Mouse (Mus musculus) lung, adult 2 months (tissue): ENCODE data around the gene Cd69. TPM values are rescaled to one million over a fixed set of nuclear protein-coding genes. Genes with fewer than 3 reads are reported as not detected.
A peak's percentile ranks its signal among the peaks of the same experiment; 100 is the strongest.

ENCODE experiments used
- DNase-seq: peaks from one replicate; pipeline ENCODE4 v3.0.0; 2022
- H3K4me1 ChIP-seq: fragments of 200-500 bp; 2 replicates; pipeline ENCODE4 v1.6.1; 2011; ENCODE audit warnings: low read length; ENCODE audit not compliant: control insufficient read depth, insufficient read depth
- H3K4me3 ChIP-seq: fragments of 200-500 bp; replicated peaks from 2 replicates; pipeline ENCODE3; 2011; ENCODE audit warnings: low read depth, mild to moderate bottlenecking, control low read depth, low read length; ENCODE audit errors: extremely low read depth
- CTCF ChIP-seq: fragments of 200-500 bp; IDR thresholded peaks from 2 replicates; pipeline ENCODE4 v1.5.1; 2011; ENCODE audit warnings: mild to moderate bottlenecking, low read length, control low read depth; ENCODE audit not compliant: insufficient read depth
- POLR2A ChIP-seq: fragments of 200-500 bp; IDR thresholded peaks from 2 replicates; pipeline ENCODE4 v1.6.1; 2011; ENCODE audit warnings: low read depth, mild to moderate bottlenecking, control low read depth, low read length, borderline replicate concordance; ENCODE audit errors: extremely low read depth
- WGBS: fragments of 180-500 bp; shearing (Covaris S2); methylation state at CpG from one replicate; pipeline ENCODE4 v1.1.7; 2018; 5-methylcytosine and 5-hydroxymethylcytosine counted together
- polyA plus RNA-seq: library from polyadenylated mRNA; depleted of rRNA; stranded (reverse); fragments of >200 nt; gene quantifications from 2 replicates; pipeline ENCODE4 v1.2.3, GENCODE M21; 2012

The Cd69 gene
- polyA plus RNA-seq, 1 experiment = 1.3 TPM

DNA sequence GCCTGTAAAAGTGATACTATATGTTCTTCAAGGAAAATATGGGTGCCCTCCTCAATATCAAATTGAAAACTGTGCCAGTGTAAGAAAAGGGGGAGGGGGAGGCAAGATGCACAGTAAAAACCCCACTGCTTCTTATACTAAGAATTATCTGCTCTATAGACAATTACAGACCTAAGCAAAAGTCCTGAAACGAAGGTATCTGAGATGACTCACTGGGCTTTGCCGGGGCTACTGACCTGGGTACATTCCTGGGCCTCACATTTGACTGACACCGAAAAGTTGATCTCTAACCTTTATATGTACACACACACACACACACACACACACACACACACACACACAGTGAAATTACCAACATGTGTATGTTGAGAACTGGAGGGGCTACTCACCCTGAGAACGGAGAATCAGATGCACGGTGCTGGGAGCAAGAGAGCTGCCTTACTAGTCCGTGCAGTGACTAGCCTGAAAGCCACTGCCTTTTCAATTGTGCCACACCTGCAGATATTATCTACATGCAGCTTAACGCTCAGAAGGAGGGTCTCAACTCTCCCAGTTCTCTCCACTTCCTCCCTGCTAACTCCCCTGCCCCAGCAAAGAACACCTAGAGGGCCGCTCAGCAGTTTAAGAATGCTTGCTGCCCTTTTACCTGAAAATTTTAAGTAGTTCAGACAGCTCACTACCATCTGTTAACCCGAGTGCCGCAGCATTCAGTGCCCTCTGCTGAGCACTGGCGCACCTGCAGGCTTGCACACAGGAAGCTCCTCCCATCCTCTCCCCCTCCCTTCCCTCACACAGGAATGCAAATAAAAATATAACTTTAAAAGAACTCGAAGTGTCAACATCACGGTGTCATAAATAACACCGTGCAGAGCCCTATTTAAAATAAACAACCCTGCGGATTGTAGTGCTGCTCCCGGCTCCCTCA is 37.6 kb downstream of the Cd69 start:
- H3K4me3 ChIP-seq = peak overlapping the region; percentile 77
- H3K4me1 ChIP-seq = peaks cover 32% of the 10 kb centered on the region
- DNase-seq = peak; percentile 88
- WGBS = 3% methylated on average over 16 of the region's 16 CpGs
- TF ChIP-seq POLR2A (peak; percentile 65; the same call in 1 of the 2 replicates), CTCF (peak; percentile 96)

DNA sequence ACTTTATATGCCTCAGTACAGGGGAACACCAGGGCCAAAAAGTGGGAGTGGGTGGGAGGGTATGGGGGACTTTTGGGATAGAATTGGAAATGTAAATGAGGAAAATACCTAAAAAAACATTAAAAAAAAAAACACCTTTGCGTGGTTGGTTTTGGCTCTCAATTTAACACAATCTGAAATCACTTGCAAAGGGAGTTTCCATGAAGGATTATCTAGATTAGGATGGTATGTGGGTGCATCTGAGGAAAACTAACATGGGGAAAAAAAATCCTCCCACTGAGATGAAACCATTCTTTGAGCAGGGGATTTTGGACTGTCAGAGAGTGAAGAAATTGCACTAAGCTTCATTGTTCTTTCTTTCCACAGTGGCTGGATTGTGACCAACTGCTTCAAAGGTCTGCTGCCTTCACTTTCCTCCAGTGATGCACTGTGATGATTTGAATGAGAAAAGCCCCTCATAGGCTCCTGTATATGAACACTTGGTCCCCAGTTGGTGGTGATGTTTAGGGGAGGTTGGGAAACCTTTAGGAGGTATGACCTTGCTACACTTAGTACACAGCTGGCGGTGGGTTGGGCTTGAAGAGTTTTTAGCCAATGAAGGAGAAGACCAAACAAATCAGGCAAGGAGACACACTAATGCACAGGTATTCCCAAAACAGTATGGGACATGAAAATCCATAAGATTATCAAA is 38.4 kb downstream of the Cd69 start:
- Histone ChIP-seq H3K4me1 (peaks cover 40% of the 10 kb centered on the region), H3K4me3 (peak overlapping the region; percentile 57)
- DNase-seq = no peak
- 47% methylated on average over 2 of the region's 2 CpGs for WGBS
- TF ChIP-seq POLR2A (peak; percentile 30; the same call in 1 of the 2 replicates), CTCF (no peak)

DNA sequence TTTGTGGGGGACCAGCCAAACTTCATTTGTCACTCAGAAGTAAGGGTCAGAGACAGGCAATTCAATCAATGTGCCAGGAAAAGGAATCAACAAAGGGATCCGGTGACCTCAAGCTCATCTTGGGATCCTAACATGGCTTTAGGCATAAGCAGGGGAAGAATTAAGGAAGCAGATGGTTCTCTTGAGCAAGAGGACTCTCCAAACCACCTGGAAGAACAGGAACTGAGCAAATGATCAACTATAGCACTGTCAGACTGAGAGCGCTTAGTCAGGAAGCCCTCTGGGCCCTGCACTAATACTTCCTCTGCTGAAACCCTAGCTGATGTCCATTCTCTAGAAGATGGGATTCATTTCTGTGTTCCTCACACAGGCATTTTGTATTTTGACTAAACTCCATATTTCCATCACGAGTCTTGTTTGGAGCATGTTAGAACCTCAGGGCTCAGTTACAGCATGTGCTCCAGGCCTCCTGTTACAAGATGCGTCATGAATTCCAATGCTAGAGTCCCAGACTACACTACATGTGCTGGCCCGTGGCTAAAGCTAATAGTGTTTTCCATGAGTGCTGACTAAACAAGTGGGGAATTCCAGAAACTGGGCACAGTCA is 39.3 kb downstream of the Cd69 start:
- no peak for DNase-seq
- 10% methylated on average over 5 of the region's 5 CpGs for WGBS
- TF ChIP-seq CTCF = no peak
- TF ChIP-seq POLR2A = peak; percentile 28; the same call in 1 of the 2 replicates
- H3K4me1 ChIP-seq = peaks cover 44% of the 10 kb centered on the region
- H3K4me3 ChIP-seq = peak overlapping the region; percentile 3

DNA sequence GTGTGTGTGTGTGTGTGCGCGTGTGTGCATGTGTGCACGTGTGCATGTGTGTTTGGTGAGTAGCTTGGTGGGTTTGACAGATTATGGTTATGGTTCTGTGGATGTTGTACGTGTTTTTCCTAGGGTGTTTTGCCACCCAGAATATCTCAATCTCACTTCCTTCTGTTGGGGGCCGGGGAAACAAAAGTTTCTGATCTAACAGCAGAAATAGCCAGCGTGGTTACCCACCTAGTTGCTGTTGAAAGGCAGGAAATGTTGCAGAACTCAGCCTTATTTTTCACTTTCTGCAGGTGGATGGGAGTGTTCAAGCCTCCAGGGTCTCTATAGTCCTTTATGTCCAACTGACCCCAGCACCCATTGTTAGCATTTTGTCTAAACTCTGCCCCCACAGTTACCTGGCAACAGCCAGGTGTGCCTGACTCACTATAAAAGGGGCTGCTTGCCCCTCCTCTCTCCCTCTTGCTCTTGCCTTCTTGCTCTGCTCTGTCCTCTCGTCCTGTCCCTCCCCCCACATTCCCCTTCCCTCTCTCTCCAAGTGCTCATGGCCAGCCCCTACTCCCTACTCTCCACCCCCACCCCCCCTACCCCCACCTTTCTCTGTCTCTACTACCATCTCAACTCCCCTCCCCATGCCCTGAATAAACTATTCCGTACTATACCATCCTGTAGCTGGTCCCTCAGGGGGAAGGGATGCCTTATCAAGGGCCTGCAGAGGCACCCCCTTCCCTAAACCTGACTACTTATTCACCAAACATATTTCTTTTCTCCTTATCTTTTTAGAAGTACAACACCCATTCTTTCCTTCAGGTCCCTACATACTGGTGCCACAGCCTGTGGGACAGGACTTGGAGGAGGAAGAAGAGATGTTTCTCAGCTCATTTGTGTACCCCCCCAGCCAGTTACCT is 40.5 kb downstream of the Cd69 start:
- 37% methylated on average over 8 of the region's 8 CpGs for WGBS
- DNase-seq = no peak
- Histone ChIP-seq H3K4me1 (peaks cover 50% of the 10 kb centered on the region), H3K4me3 (no peak overlapping the region)
- no peak for TF ChIP-seq CTCF
- TF ChIP-seq POLR2A = 0 out of 2 replicates have a peak, but pooled peaks have one; percentile 13

DNA sequence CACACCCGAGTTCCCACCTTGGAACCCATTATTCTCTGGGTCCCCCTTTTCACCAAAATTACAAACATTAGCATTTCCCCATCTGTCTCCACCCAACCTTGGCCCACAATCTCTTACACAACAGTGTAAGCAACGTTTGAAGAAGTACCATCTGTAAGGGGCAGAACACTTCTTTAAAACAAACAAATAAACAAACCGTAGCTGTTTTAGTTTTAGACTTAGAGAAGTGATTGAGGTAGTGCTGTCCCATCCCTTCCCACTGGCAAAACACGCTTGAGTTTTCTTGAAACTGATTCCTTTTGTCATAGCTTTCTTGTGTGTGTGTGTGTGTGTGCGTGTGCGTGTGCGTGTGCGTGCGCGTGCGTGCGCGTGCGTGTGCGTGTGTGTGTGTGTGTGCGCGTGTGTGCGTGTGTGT is 41.3 kb downstream of the Cd69 start:
- H3K4me3 ChIP-seq = no peak overlapping the region
- H3K4me1 ChIP-seq = peaks cover 57% of the 10 kb centered on the region
- no peak for DNase-seq
- WGBS = 66% methylated on average over 18 of the region's 18 CpGs
- TF ChIP-seq POLR2A = no peak
- no peak for TF ChIP-seq CTCF

DNA sequence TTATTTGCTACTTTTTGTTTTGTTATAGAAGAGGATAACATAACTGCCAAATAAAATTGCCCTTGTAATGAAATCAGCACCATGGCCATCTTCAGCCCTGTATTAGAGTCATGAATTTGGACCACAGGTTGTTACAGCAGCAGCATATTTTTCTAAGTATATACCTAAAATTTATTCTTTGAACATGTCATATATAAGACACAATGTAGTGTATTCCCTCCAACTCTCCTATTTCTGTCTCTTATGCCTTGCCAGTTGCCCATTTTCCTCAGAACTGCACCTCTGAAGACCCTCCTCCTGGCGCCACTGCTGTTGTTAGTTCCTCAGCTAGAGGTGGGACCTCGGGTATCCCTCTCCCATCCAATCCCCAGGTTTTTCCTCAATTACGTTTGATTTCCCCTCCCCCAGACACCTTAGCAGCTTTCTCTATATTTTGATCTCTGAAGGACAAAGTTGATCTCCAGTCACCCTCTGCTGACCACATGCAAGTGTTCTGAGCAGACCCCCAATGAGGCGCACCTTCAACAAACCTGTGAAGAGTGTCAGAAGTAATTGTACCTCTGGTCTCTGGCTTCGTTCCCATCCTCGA is 41.8 kb downstream of the Cd69 start:
- TF ChIP-seq CTCF = no peak
- no peak for TF ChIP-seq POLR2A
- DNase-seq = no peak
- Histone ChIP-seq H3K4me1 (peaks cover 62% of the 10 kb centered on the region), H3K4me3 (no peak overlapping the region)
- 54% methylated on average over 6 of the region's 6 CpGs for WGBS

DNA sequence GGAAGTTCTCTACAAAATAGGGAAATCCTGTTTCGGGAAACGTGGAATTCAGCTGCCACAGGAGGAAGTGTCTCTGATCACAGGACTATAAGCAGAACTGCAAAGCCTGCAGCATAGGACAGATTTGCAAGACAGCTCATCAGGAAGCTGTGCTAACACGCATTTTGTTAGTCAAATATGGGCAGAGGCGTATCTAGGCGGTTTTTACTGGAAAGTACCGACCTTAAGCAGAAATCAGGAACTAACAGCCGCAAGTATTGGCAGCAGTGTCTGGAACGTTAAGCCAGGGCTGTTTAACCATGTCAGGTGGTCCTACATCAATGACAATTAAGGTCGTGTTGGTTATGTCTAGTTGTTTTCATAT is 42.4 kb downstream of the Cd69 start:
- Histone ChIP-seq H3K4me3 (no peak overlapping the region), H3K4me1 (peaks cover 63% of the 10 kb centered on the region)
- 23% methylated on average over 9 of the region's 9 CpGs for WGBS
- no peak for DNase-seq
- TF ChIP-seq POLR2A (0 out of 2 replicates have a peak, but pooled peaks have one; percentile 8), CTCF (no peak)

DNA sequence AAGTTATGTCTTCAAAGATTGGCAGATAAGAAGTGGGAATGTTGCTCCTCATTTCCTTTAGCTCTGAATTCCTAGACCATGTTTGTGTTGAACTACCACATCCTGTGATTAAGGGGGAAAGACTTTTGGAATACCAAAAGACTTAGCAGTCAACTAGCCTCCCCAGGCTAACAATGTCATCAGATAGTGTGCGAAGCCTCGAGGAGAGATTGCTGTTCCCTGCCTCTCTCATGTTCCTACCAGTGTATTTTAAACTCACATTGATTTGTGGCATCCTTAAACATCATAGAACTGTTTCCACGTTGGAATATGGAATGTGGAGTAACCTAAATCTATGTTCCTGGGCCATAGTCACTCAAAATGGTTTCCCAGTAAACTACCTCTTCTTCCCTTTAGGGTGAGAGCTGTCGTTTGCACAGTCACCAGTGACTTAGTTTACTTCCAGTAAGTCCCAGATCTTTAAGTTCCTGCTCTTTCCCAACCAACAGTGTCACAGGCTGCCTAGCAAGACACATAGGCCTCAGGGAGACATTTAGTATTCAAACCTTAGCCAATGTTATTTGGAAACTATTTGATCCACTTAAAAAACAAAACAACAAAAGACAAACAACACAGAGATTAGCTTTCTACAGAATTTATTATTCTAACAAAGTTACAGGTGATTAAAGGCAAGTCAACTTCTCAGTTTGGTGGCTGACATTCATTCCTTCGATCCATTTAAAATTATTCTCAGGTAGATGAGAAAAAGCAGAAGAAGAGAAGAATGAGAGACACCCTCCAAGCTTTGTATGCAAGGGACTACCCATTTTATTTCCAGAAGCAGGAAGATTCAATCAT is 43.0 kb downstream of the Cd69 start:
- WGBS = 35% methylated on average over 5 of the region's 5 CpGs
- DNase-seq = no peak
- Histone ChIP-seq H3K4me3 (no peak overlapping the region), H3K4me1 (peaks cover 68% of the 10 kb centered on the region)
- no peak for TF ChIP-seq CTCF
- TF ChIP-seq POLR2A = no peak
